Mouse (Mus musculus): ENCODE data around the gene Atxn2. TPM values are rescaled to one million over a fixed set of nuclear protein-coding genes. Genes with fewer than 3 reads are reported as not detected.

Atxn2 gene
- total and polyA plus RNA-seq, 2 experiments from 2014 or later = 102 to 103 TPM

DNA sequence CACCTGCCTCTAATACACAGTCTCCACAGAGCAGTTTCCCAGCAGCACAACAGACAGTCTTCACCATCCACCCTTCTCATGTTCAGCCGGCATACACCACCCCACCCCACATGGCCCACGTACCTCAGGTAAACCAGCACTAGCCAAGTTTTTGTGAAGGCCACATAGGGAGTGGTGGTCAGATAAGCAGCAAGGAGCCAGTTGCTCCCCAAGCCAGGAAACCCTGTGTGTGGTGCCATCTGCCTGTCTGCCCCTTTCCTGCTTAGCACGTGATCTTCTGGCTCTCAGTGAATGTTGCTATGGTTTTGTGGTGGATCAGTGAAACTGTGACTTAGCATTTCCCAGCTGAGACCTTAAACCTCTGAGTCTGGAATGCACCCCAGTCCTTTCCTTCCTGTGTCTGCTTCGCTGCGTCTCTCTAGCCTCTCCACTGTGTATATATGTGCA lies 100.4 kb downstream of the Atxn2 start:
- H3K36me3 ChIP-seq (ENCODE audit: insufficient read depth, low read length) = peaks cover 44% of the 10 kb centered on the region
- no peak overlapping the region for H3K27ac ChIP-seq (ENCODE audit: low read depth, low read length)
- no peak overlapping the region for H3K4me3 ChIP-seq (ENCODE audit: low read depth, low read length)
- H3K27me3 ChIP-seq (ENCODE audit: insufficient read depth, low read length) = no peaks in the 10 kb centered on the region
- no peak overlapping the region for H3K9ac ChIP-seq (replicated peaks; ENCODE audit: low read length, poor library complexity, severe bottlenecking)
- ATAC-seq (ENCODE audit: low FRiP score) (no peak), DNase-seq (ENCODE audit: low spot score) (no peak)
- TF ChIP-seq CTCF (IDR thresholded peaks at IDR 0.05) = no peak
- 88% methylated on average over 5 of the region's 5 CpGs for WGBS
- H3K4me1 ChIP-seq (ENCODE audit: insufficient read depth, low read length) = no peaks in the 10 kb centered on the region
- H3K9me3 ChIP-seq (ENCODE audit: low read length) = no peaks in the 10 kb centered on the region
- H3K4me2 ChIP-seq (ENCODE audit: low read depth, low read length, poor library complexity, severe bottlenecking) = no peak overlapping the region

DNA sequence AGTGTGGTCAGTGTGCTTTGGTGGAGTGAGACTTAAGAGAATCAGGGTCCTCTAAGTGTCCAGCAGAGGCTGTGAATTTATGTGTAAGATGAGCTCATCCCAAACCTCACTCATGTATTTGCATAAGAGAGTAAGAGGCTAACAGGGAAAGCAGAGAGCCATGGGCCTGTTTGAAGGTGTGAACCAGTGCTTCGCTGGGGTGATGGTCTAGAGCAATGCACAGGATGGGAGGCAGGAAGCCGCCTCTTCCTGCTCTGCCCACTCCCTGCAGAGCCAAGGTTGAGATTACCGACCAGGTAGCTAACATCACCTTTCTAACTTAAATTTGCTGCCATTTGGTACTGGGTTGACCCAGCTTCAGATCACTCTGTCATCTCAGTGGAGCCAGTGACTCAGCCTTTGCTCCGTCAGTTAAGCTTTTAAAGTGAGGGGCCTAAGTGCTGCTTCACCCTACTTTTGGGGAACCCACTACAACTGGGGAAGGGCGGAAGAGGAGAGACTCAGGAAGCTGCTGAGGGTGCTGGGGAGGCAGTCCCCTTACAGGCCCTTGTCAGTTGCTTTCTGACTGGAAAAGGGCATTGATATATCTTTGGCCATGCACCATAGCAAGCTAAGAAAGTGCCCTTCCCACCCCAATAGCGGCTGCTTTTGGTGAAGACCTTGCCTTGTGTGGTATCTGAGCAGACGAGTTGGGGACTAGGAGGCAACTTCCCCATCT lies 101.5 kb downstream of the Atxn2 start:
- H3K27me3 ChIP-seq (ENCODE audit: insufficient read depth, low read length) = no peaks in the 10 kb centered on the region
- no peak overlapping the region for H3K4me2 ChIP-seq (ENCODE audit: low read depth, low read length, poor library complexity, severe bottlenecking)
- H3K9ac ChIP-seq (replicated peaks; ENCODE audit: low read length, poor library complexity, severe bottlenecking) = no peak overlapping the region
- peaks cover 54% of the 10 kb centered on the region for H3K36me3 ChIP-seq (ENCODE audit: insufficient read depth, low read length)
- WGBS = 90% methylated on average over 7 of the region's 7 CpGs
- TF ChIP-seq CTCF (IDR thresholded peaks at IDR 0.05) = no peak
- H3K27ac ChIP-seq (ENCODE audit: low read depth, low read length) = no peak overlapping the region
- DNase-seq (ENCODE audit: low spot score) = no peak
- H3K4me3 ChIP-seq (ENCODE audit: low read depth, low read length) = no peak overlapping the region
- H3K4me1 ChIP-seq (ENCODE audit: insufficient read depth, low read length) = no peaks in the 10 kb centered on the region
- no peaks in the 10 kb centered on the region for H3K9me3 ChIP-seq (ENCODE audit: low read length)
- no peak for ATAC-seq (ENCODE audit: low FRiP score)

DNA sequence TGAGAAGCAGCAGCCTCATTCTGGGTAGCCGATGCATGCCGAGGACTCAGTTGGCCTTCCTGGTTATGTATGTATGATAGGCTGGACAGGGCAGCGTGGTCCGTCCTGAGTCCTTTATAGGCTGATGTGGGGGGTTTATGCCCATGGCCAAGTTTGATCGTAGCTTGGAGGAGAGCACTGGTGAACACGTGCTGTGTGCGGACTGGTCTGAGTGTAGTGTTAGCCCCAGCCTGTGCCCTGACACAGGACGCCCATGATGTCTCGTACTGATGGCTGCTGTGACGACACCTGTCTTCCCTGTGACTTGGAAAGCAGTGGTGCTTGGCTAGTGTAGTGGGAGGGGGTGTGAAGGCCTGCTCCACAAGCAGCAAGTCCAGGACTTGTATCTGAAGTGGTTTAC lies 102.6 kb downstream of the Atxn2 start:
- no peak overlapping the region for H3K4me2 ChIP-seq (ENCODE audit: low read depth, low read length, poor library complexity, severe bottlenecking)
- TF ChIP-seq CTCF (IDR thresholded peaks at IDR 0.05) = no peak
- H3K27me3 ChIP-seq (ENCODE audit: insufficient read depth, low read length) = no peaks in the 10 kb centered on the region
- no peak overlapping the region for H3K27ac ChIP-seq (ENCODE audit: low read depth, low read length)
- H3K9ac ChIP-seq (replicated peaks; ENCODE audit: low read length, poor library complexity, severe bottlenecking) = no peak overlapping the region
- peaks cover 64% of the 10 kb centered on the region for H3K36me3 ChIP-seq (ENCODE audit: insufficient read depth, low read length)
- ATAC-seq (ENCODE audit: low FRiP score) (no peak), DNase-seq (ENCODE audit: low spot score) (no peak)
- no peaks in the 10 kb centered on the region for H3K9me3 ChIP-seq (ENCODE audit: low read length)
- no peak overlapping the region for H3K4me3 ChIP-seq (ENCODE audit: low read depth, low read length)
- 92% methylated on average over 10 of the region's 10 CpGs for WGBS
- H3K4me1 ChIP-seq (ENCODE audit: insufficient read depth, low read length) = no peaks in the 10 kb centered on the region

DNA sequence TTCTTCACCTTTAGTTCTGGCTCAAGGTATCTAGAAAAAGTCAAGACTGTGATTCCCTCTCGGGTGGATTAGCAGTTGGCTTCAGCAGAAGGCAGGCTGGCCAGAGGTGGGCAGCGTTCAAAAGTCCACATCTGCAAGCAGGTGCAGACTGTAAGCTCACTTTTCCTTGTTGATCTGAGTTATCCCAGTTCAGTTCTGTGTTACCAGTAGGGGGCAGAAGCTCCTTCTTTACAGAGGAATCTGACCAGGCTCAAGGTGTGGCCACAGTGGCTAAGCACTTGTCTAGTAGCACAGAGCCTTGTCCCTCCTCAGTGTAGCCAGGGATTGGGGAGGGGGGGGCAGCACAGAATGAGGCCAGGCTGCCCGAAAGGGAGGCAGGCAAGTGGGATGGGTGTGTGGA lies 103.9 kb downstream of the Atxn2 start:
- H3K36me3 ChIP-seq (ENCODE audit: insufficient read depth, low read length) = peaks cover 77% of the 10 kb centered on the region
- no peak for ATAC-seq (ENCODE audit: low FRiP score)
- WGBS = 59% methylated on average over 3 of the region's 3 CpGs
- H3K9me3 ChIP-seq (ENCODE audit: low read length) = no peaks in the 10 kb centered on the region
- peak; percentile 77 for TF ChIP-seq CTCF (IDR thresholded peaks at IDR 0.05)
- no peak overlapping the region for H3K9ac ChIP-seq (replicated peaks; ENCODE audit: low read length, poor library complexity, severe bottlenecking)
- no peak overlapping the region for H3K27ac ChIP-seq (ENCODE audit: low read depth, low read length)
- DNase-seq (ENCODE audit: low spot score) = peak; percentile 73
- no peaks in the 10 kb centered on the region for H3K4me1 ChIP-seq (ENCODE audit: insufficient read depth, low read length)
- no peak overlapping the region for H3K4me2 ChIP-seq (ENCODE audit: low read depth, low read length, poor library complexity, severe bottlenecking)
- no peaks in the 10 kb centered on the region for H3K27me3 ChIP-seq (ENCODE audit: insufficient read depth, low read length)
- no peak overlapping the region for H3K4me3 ChIP-seq (ENCODE audit: low read depth, low read length)

DNA sequence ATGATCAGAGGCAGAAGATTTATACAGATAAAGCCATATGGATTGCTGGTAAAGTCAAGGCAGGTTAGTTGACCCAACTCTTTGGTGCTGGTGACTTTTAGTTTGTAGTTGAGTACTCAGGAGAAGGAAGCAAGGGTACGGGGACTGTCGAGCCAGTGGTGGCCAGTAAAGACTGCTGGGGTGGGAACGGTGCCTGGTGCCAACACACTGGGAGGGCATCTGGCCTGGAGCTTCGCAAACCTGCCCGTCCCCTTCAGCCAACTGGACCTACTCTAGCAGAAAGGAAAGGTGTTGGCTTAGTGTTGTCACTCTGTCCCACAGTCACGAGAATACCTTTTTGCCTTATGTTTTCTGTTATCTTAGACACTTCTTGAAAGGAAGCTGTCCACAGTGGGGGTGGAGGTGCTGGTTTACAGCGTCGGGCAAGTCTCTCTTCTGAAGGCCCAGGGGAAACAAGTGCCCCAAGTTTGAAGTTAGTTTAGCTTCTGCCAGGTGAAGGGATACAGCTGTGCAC lies 104.8 kb downstream of the Atxn2 start:
- DNase-seq (ENCODE audit: low spot score) = no peak
- H3K36me3 ChIP-seq (ENCODE audit: insufficient read depth, low read length) = peaks cover 75% of the 10 kb centered on the region

DNA sequence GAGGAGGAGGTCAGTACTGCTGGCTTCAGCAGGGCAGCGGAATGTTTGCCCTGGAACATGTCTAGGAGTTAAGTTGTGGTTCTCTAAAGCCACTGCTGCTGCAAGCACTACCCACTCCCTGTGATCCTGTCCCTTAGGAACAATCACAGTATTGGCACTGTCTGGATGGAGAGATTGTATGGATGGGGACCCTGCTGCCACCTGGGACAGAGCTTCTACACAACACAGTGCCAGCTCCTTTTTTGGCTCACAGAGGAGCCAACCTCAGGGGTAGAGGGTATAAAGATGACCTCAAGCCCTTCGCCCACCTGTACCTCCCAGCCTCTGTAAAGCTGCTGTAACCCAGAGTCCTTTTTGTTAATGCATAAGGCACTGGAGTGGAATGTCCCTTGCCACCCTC lies 105.5 kb downstream of the Atxn2 start:
- ATAC-seq (ENCODE audit: low FRiP score) (no peak), DNase-seq (ENCODE audit: low spot score) (no peak)
- Histone ChIP-seq H3K9ac (replicated peaks; ENCODE audit: low read length, poor library complexity, severe bottlenecking) (no peak overlapping the region), H3K27me3 (ENCODE audit: insufficient read depth, low read length) (no peaks in the 10 kb centered on the region), H3K4me3 (ENCODE audit: low read depth, low read length) (no peak overlapping the region), H3K9me3 (ENCODE audit: low read length) (no peaks in the 10 kb centered on the region), H3K36me3 (ENCODE audit: insufficient read depth, low read length) (peaks cover 69% of the 10 kb centered on the region), H3K27ac (ENCODE audit: low read depth, low read length) (no peak overlapping the region), H3K4me1 (ENCODE audit: insufficient read depth, low read length) (no peaks in the 10 kb centered on the region), H3K4me2 (ENCODE audit: low read depth, low read length, poor library complexity, severe bottlenecking) (no peak overlapping the region)
- TF ChIP-seq CTCF (IDR thresholded peaks at IDR 0.05) = no peak
- WGBS = 96% methylated on average over 2 of the region's 2 CpGs

More for the DNA sequence above, 104.8 kb downstream of the Atxn2 start:
- no peak overlapping the region for H3K27ac ChIP-seq (ENCODE audit: low read depth, low read length)
- no peak for ATAC-seq (ENCODE audit: low FRiP score)
- no peaks in the 10 kb centered on the region for H3K4me1 ChIP-seq (ENCODE audit: insufficient read depth, low read length)
- TF ChIP-seq CTCF (IDR thresholded peaks at IDR 0.05) = no peak
- H3K27me3 ChIP-seq (ENCODE audit: insufficient read depth, low read length) = no peaks in the 10 kb centered on the region
- H3K4me3 ChIP-seq (ENCODE audit: low read depth, low read length) = no peak overlapping the region
- H3K4me2 ChIP-seq (ENCODE audit: low read depth, low read length, poor library complexity, severe bottlenecking) = no peak overlapping the region
- 88% methylated on average over 8 of the region's 8 CpGs for WGBS
- H3K9ac ChIP-seq (replicated peaks; ENCODE audit: low read length, poor library complexity, severe bottlenecking) = no peak overlapping the region
- H3K9me3 ChIP-seq (ENCODE audit: low read length) = no peaks in the 10 kb centered on the region

All from midbrain, postnatal 0 days (tissue).